Mouse (Mus musculus) spleen, adult 2 months (tissue): ENCODE measurements around the gene Tmc8.
"Not testable (repeated sequence)": the region's sequence is repeated elsewhere in the genome, so short reads cannot be mapped to it uniquely, and the experiment has no call there.

Source experiments
- CTCF ChIP-seq: fragments of 200-500 bp; IDR thresholded peaks from 2 replicates; pipeline ENCODE4 v1.5.1; 2011; ENCODE audit warnings: mild to moderate bottlenecking, inconsistent platforms; ENCODE audit not compliant: insufficient read depth, insufficient read length, insufficient replicate concordance; ENCODE audit errors: extremely low read depth
- POLR2A ChIP-seq: fragments of 200-500 bp; IDR thresholded peaks from 2 replicates; pipeline ENCODE4 v1.6.1; 2011; ENCODE audit warnings: low read depth, low read length, inconsistent platforms

GRCm38 (mm10) chr11:117833509-117833908 is 51.6 kb downstream of the Tmc8 start:
- not testable (repeated sequence) for TF ChIP-seq CTCF, POLR2A
